Mouse (Mus musculus) lung, postnatal 0 days (tissue): ENCODE measurements at regions not wholly inside any gene's neighbourhood (a gene's known extent, or its start where the extent isn't known, plus 50 kb on each side); places are given as distances from the start of the nearest gene placed in this dataset.

Experiments used
- CTCF ChIP-seq: IDR thresholded peaks from 2 replicates; pipeline ENCODE4 v1.5.1; 2016; ENCODE audit warnings: antibody characterized with exemption, mild to moderate bottlenecking
- EP300 ChIP-seq: IDR thresholded peaks from 2 replicates; pipeline ENCODE4 v1.6.1; 2016; ENCODE audit warnings: antibody characterized with exemption, mild to moderate bottlenecking, control low read depth

GRCm38 (mm10) chr12:54410038-54410605 lies 206.5 kb upstream of the Egln3 start:
- TF ChIP-seq CTCF (no peak), EP300 (no peak)
